Comparison of ENCODE assay signal across 9 mouse cellular contexts in the genomic region with DNA sequence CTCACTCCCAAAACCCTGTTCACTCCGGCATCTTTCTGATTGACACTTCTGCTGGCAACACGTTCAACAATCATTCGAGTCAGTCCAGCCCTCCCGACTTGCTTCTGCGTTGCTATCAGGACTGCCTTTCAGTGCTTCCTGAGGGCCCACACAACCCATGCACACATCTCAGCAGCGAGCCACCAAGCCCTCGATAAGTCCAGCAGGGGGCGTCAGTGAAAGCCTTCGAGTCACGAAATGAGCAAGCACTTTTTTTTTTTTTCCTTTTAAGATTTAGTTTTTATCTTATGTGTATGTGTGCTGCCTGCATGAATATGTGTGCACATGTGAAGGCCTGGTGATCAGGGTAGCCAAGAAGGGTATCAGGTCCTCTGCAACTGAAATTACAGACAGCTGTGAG. TPM values are rescaled to one million over a fixed set of nuclear protein-coding genes. Genes with fewer than 3 reads are reported as not detected.
DNase-seq lines count a peak whose midpoint lies in the region; ATAC-seq and TF ChIP-seq lines count a peak whose summit lies in the region.
"Had no signal": no experiment of that assay in that cellular context is flagged by ENCODE, and none has a peak within 500 bp of the region (broad histone marks: within the 10 kb centered on the region; RNA-seq: fewer than 3 reads in every experiment).

No protein-coding gene starts in this region.

- H3K4me3 ChIP-seq in hindbrain, embryonic 14.5 days (replicated peaks; ENCODE audit: low read length) = no peak overlapping the region
- no peak overlapping the region for H3K4me3 ChIP-seq in hindbrain, embryonic 16.5 days (ENCODE audit: low read length)
- H3K4me3 ChIP-seq in ES-Bruce4 (ENCODE audit: low read depth, low read length) = no peak overlapping the region
- H3K4me3 ChIP-seq in left cerebral cortex, adult 2 months = no peak overlapping the region
- H3K4me3 ChIP-seq in olfactory bulb, adult 2 months (ENCODE audit: insufficient read depth, low read depth, low read length) = no peak overlapping the region
- H3K4me3 ChIP-seq: midbrain, embryonic 12.5 days had no signal

- no peaks in the 10 kb centered on the region for H3K27me3 ChIP-seq in hindbrain, embryonic 14.5 days (ENCODE audit: control insufficient read depth, insufficient read depth, low read length)
- H3K27me3 ChIP-seq in hindbrain, embryonic 16.5 days (replicated peaks; ENCODE audit: control insufficient read depth, insufficient read depth, low read length) = no peaks in the 10 kb centered on the region
- no peaks in the 10 kb centered on the region for H3K27me3 ChIP-seq in ES-Bruce4 (ENCODE audit: control insufficient read depth, insufficient read depth, low read length, poor library complexity, severe bottlenecking)
- H3K27me3 ChIP-seq: midbrain, embryonic 12.5 days had no signal

- WGBS in hindbrain, embryonic 14.5 days = 31% methylated on average over 10 of the region's 10 CpGs
- WGBS in hindbrain, embryonic 16.5 days = 31% methylated on average over 10 of the region's 10 CpGs
- 28% methylated on average over 10 of the region's 10 CpGs for WGBS in olfactory bulb, adult 2 months

- no peak for TF ChIP-seq POLR2A in ES-Bruce4 (IDR thresholded peaks at IDR 0.05; ENCODE audit: insufficient read depth, low read length)
- TF ChIP-seq POLR2A in olfactory bulb, adult 2 months (IDR thresholded peaks at IDR 0.05; ENCODE audit: insufficient read depth, low read depth, low read length) = no peak

- H3K27ac ChIP-seq in hindbrain, embryonic 14.5 days = no peak overlapping the region
- H3K27ac ChIP-seq in hindbrain, embryonic 16.5 days (ENCODE audit: low read depth, low read length) = no peak overlapping the region
- no peak overlapping the region for H3K27ac ChIP-seq in ES-Bruce4 (ENCODE audit: insufficient read depth, low read length)
- no peak overlapping the region for H3K27ac ChIP-seq in left cerebral cortex, adult 2 months
- H3K27ac ChIP-seq in olfactory bulb, adult 2 months (ENCODE audit: insufficient read depth, low read depth, low read length) = no peak overlapping the region
- H3K27ac ChIP-seq: midbrain, embryonic 12.5 days had no signal

- intact Hi-C loops in left cerebral cortex, adult 2 months (cut with DNase I) = loop anchor here (1.0 to 5.0 kb wide), 5 partner anchors 249 to 1359 kb away; a partner anchor contains a TSS

- TF ChIP-seq CTCF in ES-Bruce4 (IDR thresholded peaks at IDR 0.05; ENCODE audit: low read depth, low read length) = peak; percentile 72
- TF ChIP-seq CTCF in left cerebral cortex, adult 2 months (IDR thresholded peaks at IDR 0.05) = peak; percentile 70
- TF ChIP-seq CTCF in olfactory bulb, adult 2 months (IDR thresholded peaks at IDR 0.05; ENCODE audit: insufficient read depth, low read depth, low read length) = peak; percentile 54; the same call in 1 of the 2 replicates

- H3K9me3 ChIP-seq in hindbrain, embryonic 14.5 days (ENCODE audit: control insufficient read depth, low read length) = no peaks in the 10 kb centered on the region
- no peaks in the 10 kb centered on the region for H3K9me3 ChIP-seq in hindbrain, embryonic 16.5 days (ENCODE audit: control insufficient read depth, low read length)
- H3K9me3 ChIP-seq in ES-Bruce4 (replicated peaks; ENCODE audit: control insufficient read depth, insufficient read depth, low read length, poor library complexity, severe bottlenecking) = peaks cover 3% of the 10 kb centered on the region; the same call in 1 of the 2 replicates
- H3K9me3 ChIP-seq: midbrain, embryonic 12.5 days had no signal

- H3K9ac ChIP-seq in hindbrain, embryonic 14.5 days = no peak overlapping the region
- no peak overlapping the region for H3K9ac ChIP-seq in hindbrain, embryonic 16.5 days (ENCODE audit: low read depth, low read length)
- H3K9ac ChIP-seq in ES-Bruce4 (ENCODE audit: low read depth, poor library complexity, severe bottlenecking) = no peak overlapping the region
- H3K9ac ChIP-seq: midbrain, embryonic 12.5 days had no signal

- DNase-seq in hindbrain, embryonic 14.5 days (ENCODE audit: low spot score) = peak; percentile 61
- peak; percentile 54 for DNase-seq in adrenal gland, postnatal 25 days
- peak; percentile 18 to 34 for DNase-seq in frontal cortex, postnatal 10 days (ENCODE audit: low spot score in 2 of 2)
- DNase-seq in left cerebral cortex, adult 2 months (ENCODE audit: extremely low spot score in 1 of 2, low spot score in 2 of 2) = peak; percentile 43 to 59
- DNase-seq in thymus, postnatal 4 days = peak; percentile 83

- TF ChIP-seq EP300 in ES-Bruce4 (IDR thresholded peaks at IDR 0.05; ENCODE audit: insufficient read depth, low read depth, low read length) = no peak

- H3K4me1 ChIP-seq in hindbrain, embryonic 14.5 days (replicated peaks; ENCODE audit: control insufficient read depth, insufficient read depth, low read length) = no peaks in the 10 kb centered on the region
- H3K4me1 ChIP-seq in hindbrain, embryonic 16.5 days (ENCODE audit: control insufficient read depth, insufficient read depth, low read depth, low read length) = no peaks in the 10 kb centered on the region
- no peaks in the 10 kb centered on the region for H3K4me1 ChIP-seq in ES-Bruce4 (ENCODE audit: control insufficient read depth, insufficient read depth, low read length)
- no peaks in the 10 kb centered on the region for H3K4me1 ChIP-seq in olfactory bulb, adult 2 months (ENCODE audit: control insufficient read depth, insufficient read depth, low read length)

- H3K4me2 ChIP-seq in hindbrain, embryonic 14.5 days (replicated peaks) = no peak overlapping the region
- H3K4me2 ChIP-seq in hindbrain, embryonic 16.5 days (ENCODE audit: low read length) = no peak overlapping the region
- H3K4me2 ChIP-seq: midbrain, embryonic 12.5 days had no signal

- ATAC-seq in hindbrain, embryonic 14.5 days (ENCODE audit: low FRiP score) = no peak
- no peak for ATAC-seq in hindbrain, embryonic 16.5 days

- H3K36me3 ChIP-seq in hindbrain, embryonic 14.5 days (replicated peaks; ENCODE audit: control insufficient read depth, insufficient read depth) = no peaks in the 10 kb centered on the region
- no peaks in the 10 kb centered on the region for H3K36me3 ChIP-seq in hindbrain, embryonic 16.5 days (ENCODE audit: control insufficient read depth, insufficient read depth, low read length)
- H3K36me3 ChIP-seq in ES-Bruce4 (ENCODE audit: control insufficient read depth, insufficient read depth, low read length, poor library complexity, severe bottlenecking) = no peaks in the 10 kb centered on the region
- H3K36me3 ChIP-seq: midbrain, embryonic 12.5 days had no signal

RNA-seq across cellular contexts. Expression of a gene that starts 16.5 kb away (rescaled TPM):
- 46.9 and 50.7 TPM in 2 replicates for polyA plus RNA-seq in hindbrain, embryonic 14.5 days (2014; fragmentation: Nextera tagmentation; extraction: Ambion mirVana)
- 35.8 and 39.0 TPM in 2 replicates for polyA plus RNA-seq in hindbrain, embryonic 16.5 days (2015; fragmentation: Nextera tagmentation; extraction: Ambion mirVana)
- polyA plus RNA-seq in ES-Bruce4 (2011; ENCODE audit: insufficient read depth, insufficient read length, low read depth, missing spikeins) = 32.0 and 37.9 TPM in 2 replicates
- 32.2 and 47.7 TPM in 2 replicates for total RNA-seq in adrenal gland, postnatal 25 days (2021)
- total RNA-seq in left cerebral cortex, adult 2 months (2021) = 10 to 100 TPM; 25.2 to 26.6 TPM
- not detected in 2 replicates for polyA plus RNA-seq in olfactory bulb, adult 2 months (2012; ENCODE audit: insufficient read depth, insufficient read length, low replicate concordance, missing spikeins)

Comparison
In these comparisons a context has a peak if more than half of its experiments do, and no peak if none do; other contexts are left out.
1. DNase-seq: peak in every context shown above with its lines; median percentile 83 in thymus, postnatal 4 days; 61 in hindbrain, embryonic 14.5 days; 54 in adrenal gland, postnatal 25 days; 51 in left cerebral cortex, adult 2 months; 26 in frontal cortex, postnatal 10 days.